Mouse (Mus musculus): ENCODE measurements around the gene Pgk1. TPM values are rescaled to one million over a fixed set of nuclear protein-coding genes. Genes with fewer than 3 reads are reported as not detected.
"Not testable (repeated sequence)": the region's sequence is repeated elsewhere in the genome, so short reads cannot be mapped to it uniquely, and the experiment has no call there.

The Pgk1 gene
- polyA plus RNA-seq, 1 experiment from 2014 or later = 438 TPM

DNA sequence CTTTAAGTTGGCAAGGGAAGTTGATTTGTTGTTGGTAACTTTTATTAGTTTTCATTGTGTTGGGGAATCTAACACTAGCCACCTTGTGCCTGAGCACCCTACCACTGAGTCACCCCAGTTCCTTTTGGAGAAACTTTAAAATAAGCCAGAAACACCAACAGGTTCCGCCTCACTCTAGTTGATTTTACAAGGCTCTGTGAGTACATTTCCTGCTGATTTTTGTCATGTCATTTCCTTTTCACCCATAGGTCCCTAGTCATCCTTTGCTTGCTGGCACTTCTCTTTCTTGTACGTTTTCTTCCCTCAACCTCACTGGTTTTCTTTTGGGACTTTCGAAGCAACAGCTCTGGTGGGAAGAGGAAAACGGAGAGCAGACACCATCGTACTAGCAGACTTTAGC lies 2.5 kb downstream of the Pgk1 start:
- Histone ChIP-seq H3K4me2 (ENCODE audit: low read depth, low read length) (peak overlapping the region; percentile 61; the same call in 1 of the 2 replicates), H3K27me3 (ENCODE audit: control insufficient read depth, insufficient read depth, low read length) (no peaks in the 10 kb centered on the region), H3K27ac (replicated peaks; ENCODE audit: low read depth, low read length) (no peak overlapping the region), H3K36me3 (replicated peaks; ENCODE audit: control insufficient read depth, insufficient read depth, low read depth, low read length) (no peaks in the 10 kb centered on the region), H3K9ac (replicated peaks; ENCODE audit: low read length) (no peak overlapping the region), H3K4me1 (ENCODE audit: control insufficient read depth, insufficient read depth, low read length) (no peaks in the 10 kb centered on the region), H3K4me3 (ENCODE audit: low read depth, low read length) (peak overlapping the region; percentile 50; the same call in 1 of the 2 replicates), H3K9me3 (replicated peaks; ENCODE audit: control insufficient read depth, low read length) (no peaks in the 10 kb centered on the region)
- WGBS = 56% methylated on average over 5 of the region's 5 CpGs
- ATAC-seq (replicated peaks; ENCODE audit: insufficient number of reproducible peaks, low FRiP score, low TSS enrichment, low read depth) (no peak), DNase-seq (ENCODE audit: low spot score) (no peak)

DNA sequence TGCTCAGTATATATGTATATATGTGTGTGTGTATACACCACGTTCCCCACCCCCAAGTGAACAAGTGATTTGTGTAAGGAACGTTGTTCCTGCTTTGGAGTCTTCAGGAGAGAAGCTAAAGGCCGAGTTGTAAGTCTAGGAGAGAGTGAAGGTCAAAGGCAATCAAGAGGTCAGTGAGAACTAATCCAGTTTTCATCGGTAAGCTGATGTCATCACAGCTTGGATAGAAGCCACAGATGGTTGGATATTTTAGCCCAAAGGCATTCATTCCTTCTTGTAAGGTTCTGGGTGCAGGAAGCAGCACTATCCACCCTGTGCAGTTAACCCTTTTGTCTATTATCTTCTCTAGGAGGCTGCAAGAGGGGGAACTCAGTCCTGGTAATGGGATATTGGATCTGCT lies 3.2 kb downstream of the Pgk1 start:
- WGBS = 35% methylated on average over 4 of the region's 4 CpGs
- DNase-seq (ENCODE audit: low spot score) = no peak
- H3K9me3 ChIP-seq (replicated peaks; ENCODE audit: control insufficient read depth, low read length) = no peaks in the 10 kb centered on the region
- H3K36me3 ChIP-seq (replicated peaks; ENCODE audit: control insufficient read depth, insufficient read depth, low read depth, low read length) = no peaks in the 10 kb centered on the region
- no peak overlapping the region for H3K4me2 ChIP-seq (ENCODE audit: low read depth, low read length)
- H3K4me3 ChIP-seq (ENCODE audit: low read depth, low read length) = no peak overlapping the region
- no peak overlapping the region for H3K9ac ChIP-seq (replicated peaks; ENCODE audit: low read length)
- H3K4me1 ChIP-seq (ENCODE audit: control insufficient read depth, insufficient read depth, low read length) = no peaks in the 10 kb centered on the region
- H3K27me3 ChIP-seq (ENCODE audit: control insufficient read depth, insufficient read depth, low read length) = no peaks in the 10 kb centered on the region
- no peak overlapping the region for H3K27ac ChIP-seq (replicated peaks; ENCODE audit: low read depth, low read length)
- ATAC-seq (replicated peaks; ENCODE audit: insufficient number of reproducible peaks, low FRiP score, low TSS enrichment, low read depth) = no peak

DNA sequence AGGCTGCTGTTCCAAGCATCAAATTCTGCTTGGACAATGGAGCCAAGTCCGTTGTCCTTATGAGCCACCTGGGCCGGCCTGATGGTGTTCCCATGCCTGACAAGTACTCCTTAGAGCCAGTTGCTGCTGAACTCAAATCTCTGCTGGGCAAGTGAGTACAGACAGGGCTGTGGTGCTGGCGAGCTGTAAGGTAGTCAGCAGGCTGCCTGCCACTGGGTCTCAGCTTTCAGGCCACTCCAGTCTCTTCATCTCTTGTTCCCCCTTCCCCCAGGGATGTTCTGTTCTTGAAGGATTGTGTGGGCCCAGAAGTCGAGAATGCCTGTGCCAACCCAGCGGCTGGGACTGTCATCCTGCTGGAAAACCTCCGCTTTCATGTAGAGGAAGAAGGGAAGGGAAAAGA lies 7.5 kb downstream of the Pgk1 start:
- DNase-seq (ENCODE audit: low spot score); ATAC-seq (replicated peaks; ENCODE audit: insufficient number of reproducible peaks, low FRiP score, low TSS enrichment, low read depth); H3K4me3 ChIP-seq (ENCODE audit: low read depth, low read length); H3K36me3 ChIP-seq (replicated peaks; ENCODE audit: control insufficient read depth, insufficient read depth, low read depth, low read length); H3K4me2 ChIP-seq (ENCODE audit: low read depth, low read length); H3K27ac ChIP-seq (replicated peaks; ENCODE audit: low read depth, low read length); H3K9ac ChIP-seq (replicated peaks; ENCODE audit: low read length); H3K4me1 ChIP-seq (ENCODE audit: control insufficient read depth, insufficient read depth, low read length); H3K9me3 ChIP-seq (replicated peaks; ENCODE audit: control insufficient read depth, low read length); H3K27me3 ChIP-seq (ENCODE audit: control insufficient read depth, insufficient read depth, low read length): not testable (repeated sequence)
- WGBS = 86% methylated on average over 5 of the region's 6 CpGs

DNA sequence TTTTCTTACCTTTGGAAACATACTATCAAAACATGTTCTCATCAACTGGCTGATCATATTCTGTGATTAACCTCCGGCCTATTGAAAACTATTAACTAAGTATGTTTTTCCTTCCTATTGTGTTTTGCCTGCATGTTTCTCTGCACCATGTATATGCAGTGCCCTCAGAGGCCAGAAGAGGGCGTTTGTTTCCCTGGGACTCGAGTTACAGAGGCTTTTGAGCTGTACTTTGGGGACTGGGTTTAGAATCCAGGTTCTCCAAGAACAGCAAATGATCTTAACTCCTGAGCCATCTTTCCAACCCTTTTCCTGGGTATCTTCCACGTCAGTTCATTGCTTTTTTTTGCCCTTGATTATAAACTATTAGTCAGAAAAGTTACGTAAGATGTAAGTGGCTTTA lies 10.4 kb downstream of the Pgk1 start:
- Histone ChIP-seq H3K27me3 (ENCODE audit: control insufficient read depth, insufficient read depth, low read length) (no peaks in the 10 kb centered on the region), H3K9ac (replicated peaks; ENCODE audit: low read length) (no peak overlapping the region), H3K36me3 (replicated peaks; ENCODE audit: control insufficient read depth, insufficient read depth, low read depth, low read length) (no peaks in the 10 kb centered on the region; the same call in 1 of the 2 replicates), H3K4me2 (ENCODE audit: low read depth, low read length) (no peak overlapping the region), H3K27ac (replicated peaks; ENCODE audit: low read depth, low read length) (no peak overlapping the region), H3K4me3 (ENCODE audit: low read depth, low read length) (no peak overlapping the region), H3K4me1 (ENCODE audit: control insufficient read depth, insufficient read depth, low read length) (no peaks in the 10 kb centered on the region), H3K9me3 (replicated peaks; ENCODE audit: control insufficient read depth, low read length) (no peaks in the 10 kb centered on the region)
- DNase-seq (ENCODE audit: low spot score) (no peak), ATAC-seq (replicated peaks; ENCODE audit: insufficient number of reproducible peaks, low FRiP score, low TSS enrichment, low read depth) (no peak)
- 72% methylated on average over 5 of the region's 5 CpGs for WGBS

DNA sequence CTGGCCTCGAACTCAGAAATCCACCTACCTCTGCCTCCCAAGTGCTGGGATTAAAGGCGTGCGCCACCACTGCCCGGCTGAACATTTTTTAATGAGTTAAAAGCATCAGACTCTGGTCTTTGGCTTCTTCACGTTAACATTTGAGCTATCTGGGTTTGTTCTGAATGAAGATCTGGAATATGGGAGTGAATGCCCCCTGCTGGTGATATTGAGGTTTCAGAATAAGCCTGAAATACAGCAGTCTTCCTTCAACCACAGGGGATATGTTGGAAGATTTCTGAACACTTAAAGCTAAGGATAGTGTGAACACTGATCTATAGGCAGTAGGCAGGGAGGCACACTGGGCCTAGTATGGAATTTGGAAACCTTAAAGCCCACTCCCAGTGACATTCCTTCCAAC lies 12.0 kb downstream of the Pgk1 start:
- Histone ChIP-seq H3K9ac (replicated peaks; ENCODE audit: low read length) (no peak overlapping the region), H3K27me3 (ENCODE audit: control insufficient read depth, insufficient read depth, low read length) (no peaks in the 10 kb centered on the region), H3K9me3 (replicated peaks; ENCODE audit: control insufficient read depth, low read length) (no peaks in the 10 kb centered on the region), H3K4me1 (ENCODE audit: control insufficient read depth, insufficient read depth, low read length) (no peaks in the 10 kb centered on the region), H3K4me2 (ENCODE audit: low read depth, low read length) (no peak overlapping the region), H3K36me3 (replicated peaks; ENCODE audit: control insufficient read depth, insufficient read depth, low read depth, low read length) (no peaks in the 10 kb centered on the region; the same call in 1 of the 2 replicates), H3K27ac (replicated peaks; ENCODE audit: low read depth, low read length) (no peak overlapping the region), H3K4me3 (ENCODE audit: low read depth, low read length) (no peak overlapping the region)
- no peak for ATAC-seq (replicated peaks; ENCODE audit: insufficient number of reproducible peaks, low FRiP score, low TSS enrichment, low read depth)
- 82% methylated on average over 5 of the region's 5 CpGs for WGBS
- no peak for DNase-seq (ENCODE audit: low spot score)

DNA sequence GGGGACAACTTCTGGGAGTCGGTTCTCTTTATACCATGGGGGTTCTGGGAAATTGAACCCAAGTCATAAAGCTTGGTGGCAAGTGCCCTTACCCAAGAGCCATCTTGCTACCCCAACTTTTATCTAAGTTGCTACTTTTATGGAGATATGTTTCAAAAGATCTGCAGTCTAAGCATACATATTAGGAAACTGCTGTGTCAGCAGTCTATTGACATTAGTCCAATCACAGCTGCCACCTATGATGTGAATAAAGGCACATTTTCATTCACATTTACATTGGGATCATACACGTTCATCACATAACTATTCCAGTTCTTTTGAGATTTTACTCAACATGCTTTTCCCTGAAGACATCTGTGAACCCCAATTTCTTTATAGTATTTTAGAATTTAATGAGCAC lies 22.2 kb downstream of the Pgk1 start:
- no peaks in the 10 kb centered on the region for H3K4me1 ChIP-seq (ENCODE audit: control insufficient read depth, insufficient read depth, low read length)
- no peaks in the 10 kb centered on the region for H3K27me3 ChIP-seq (ENCODE audit: control insufficient read depth, insufficient read depth, low read length)
- no peaks in the 10 kb centered on the region for H3K9me3 ChIP-seq (replicated peaks; ENCODE audit: control insufficient read depth, low read length)
- 80% methylated on average over 2 of the region's 2 CpGs for WGBS
- no peak overlapping the region for H3K9ac ChIP-seq (replicated peaks; ENCODE audit: low read length)
- H3K36me3 ChIP-seq (replicated peaks; ENCODE audit: control insufficient read depth, insufficient read depth, low read depth, low read length) = no peaks in the 10 kb centered on the region
- H3K4me3 ChIP-seq (ENCODE audit: low read depth, low read length) = no peak overlapping the region
- DNase-seq (ENCODE audit: low spot score) = no peak
- no peak overlapping the region for H3K4me2 ChIP-seq (ENCODE audit: low read depth, low read length)
- no peak for ATAC-seq (replicated peaks; ENCODE audit: insufficient number of reproducible peaks, low FRiP score, low TSS enrichment, low read depth)
- no peak overlapping the region for H3K27ac ChIP-seq (replicated peaks; ENCODE audit: low read depth, low read length)

DNA sequence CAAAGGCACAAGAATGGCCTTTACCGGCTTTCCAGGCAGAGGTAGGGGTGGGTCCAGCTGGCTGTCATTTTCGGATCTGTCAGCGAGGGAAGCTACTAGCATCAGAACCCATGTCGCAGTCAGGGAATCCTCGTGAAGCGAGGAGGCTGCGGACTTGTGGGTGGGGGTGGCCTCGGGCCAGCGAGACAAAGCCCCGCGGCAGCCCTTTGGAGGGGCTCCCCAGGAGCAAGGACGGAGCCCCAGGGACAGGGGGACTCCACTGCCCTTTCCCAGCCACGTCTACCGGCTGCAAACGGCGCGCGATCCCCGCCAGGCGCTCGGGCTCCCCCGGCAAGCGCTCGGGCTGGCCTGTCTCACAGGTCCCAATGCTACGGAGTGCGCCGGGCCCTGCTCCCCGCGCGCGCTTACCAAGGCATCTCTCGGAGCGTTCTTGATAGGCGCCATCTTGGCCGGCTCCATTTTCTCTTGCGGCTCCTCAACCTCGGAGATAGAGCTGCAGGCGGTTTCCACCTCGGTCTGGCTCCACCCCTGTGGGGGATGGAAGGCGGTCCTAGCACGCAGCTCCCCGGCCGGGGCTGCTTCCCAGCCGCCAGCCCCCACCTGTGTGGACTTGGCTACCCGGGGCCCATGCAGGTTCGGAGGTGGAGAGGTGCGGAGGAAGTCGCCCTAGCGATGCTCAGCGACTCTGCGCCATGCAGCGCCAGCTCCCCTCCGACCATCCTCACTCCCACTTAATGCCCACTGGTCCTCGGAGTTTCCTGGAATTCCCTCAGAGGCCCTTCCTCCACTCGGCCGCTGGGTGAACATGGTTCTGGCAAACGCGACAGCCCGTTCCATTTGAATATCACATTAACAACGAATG lies 32.5 kb downstream of the Pgk1 start:
- no peaks in the 10 kb centered on the region for H3K27me3 ChIP-seq (ENCODE audit: control insufficient read depth, insufficient read depth, low read length)
- no peak overlapping the region for H3K27ac ChIP-seq (replicated peaks; ENCODE audit: low read depth, low read length)
- H3K4me2 ChIP-seq (ENCODE audit: low read depth, low read length) = peak overlapping the region; percentile 52
- no peaks in the 10 kb centered on the region for H3K36me3 ChIP-seq (replicated peaks; ENCODE audit: control insufficient read depth, insufficient read depth, low read depth, low read length)
- WGBS = 19% methylated on average over 45 of the region's 60 CpGs
- peak overlapping the region; percentile 50 for H3K4me3 ChIP-seq (ENCODE audit: low read depth, low read length)
- H3K9me3 ChIP-seq (replicated peaks; ENCODE audit: control insufficient read depth, low read length) = no peaks in the 10 kb centered on the region
- peak overlapping the region; percentile 73 for H3K9ac ChIP-seq (replicated peaks; ENCODE audit: low read length)
- no peaks in the 10 kb centered on the region for H3K4me1 ChIP-seq (ENCODE audit: control insufficient read depth, insufficient read depth, low read length)
- DNase-seq (ENCODE audit: low spot score) = peak; percentile 73
- ATAC-seq (replicated peaks; ENCODE audit: insufficient number of reproducible peaks, low FRiP score, low TSS enrichment, low read depth) = peak; percentile 95

DNA sequence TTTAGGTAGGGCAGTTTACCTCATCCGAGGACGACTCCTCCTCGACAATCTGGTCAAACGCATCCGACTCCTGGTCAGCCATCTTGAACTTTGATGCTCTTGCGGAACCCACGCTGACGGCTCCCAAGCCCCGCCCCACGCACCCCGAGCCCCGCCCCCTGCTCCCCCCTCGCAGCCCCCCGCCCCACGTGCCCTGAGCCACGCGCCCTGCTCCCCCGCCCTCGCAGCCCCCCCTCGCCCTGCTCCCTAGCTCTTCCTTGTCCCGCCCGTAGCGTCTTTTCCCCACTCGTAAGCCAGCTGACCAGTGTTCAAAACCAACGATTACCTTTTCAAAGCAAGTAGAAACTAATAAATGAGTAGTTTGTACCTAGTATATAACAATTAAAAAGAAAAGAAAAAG lies 34.2 kb downstream of the Pgk1 start, which contains the start of gene Taf9b:
Taf9b (minus strand) TSS at position 101 of the 400 bp plus-strand sequence.
- H3K4me1 ChIP-seq (ENCODE audit: control insufficient read depth, insufficient read depth, low read length) = no peaks in the 10 kb centered on the region
- H3K9ac ChIP-seq (replicated peaks; ENCODE audit: low read length) = peak within 1 kb of the TSS; percentile 73; the same call in 1 of the 2 replicates
- no peaks in the 10 kb centered on the region for H3K27me3 ChIP-seq (ENCODE audit: control insufficient read depth, insufficient read depth, low read length)
- DNase-seq (ENCODE audit: low spot score) (no peak), ATAC-seq (replicated peaks; ENCODE audit: insufficient number of reproducible peaks, low FRiP score, low TSS enrichment, low read depth) (no peak)
- H3K4me3 ChIP-seq (ENCODE audit: low read depth, low read length) = peak within 1 kb of the TSS; percentile 50
- 85% methylated on average over 25 of the region's 25 CpGs for WGBS
- H3K36me3 ChIP-seq (replicated peaks; ENCODE audit: control insufficient read depth, insufficient read depth, low read depth, low read length) = no peaks in the 10 kb centered on the region
- H3K9me3 ChIP-seq (replicated peaks; ENCODE audit: control insufficient read depth, low read length) = no peaks in the 10 kb centered on the region
- peak within 1 kb of the TSS; percentile 52 for H3K4me2 ChIP-seq (ENCODE audit: low read depth, low read length)
- H3K27ac ChIP-seq (replicated peaks; ENCODE audit: low read depth, low read length) = no peak within 1 kb of the TSS

Data from embryonic facial prominence, embryonic 11.5 days (tissue).